Mouse (Mus musculus) induced T-regulatory cell, adult 2 months (primary cell): ENCODE measurements around the gene Gm10282.

Source experiments
- DNase-seq: peaks from one replicate; pipeline ENCODE4 v3.0.0-alpha.2; 2012; ENCODE audit warnings: low read depth

The Gm10282 gene

DNA sequence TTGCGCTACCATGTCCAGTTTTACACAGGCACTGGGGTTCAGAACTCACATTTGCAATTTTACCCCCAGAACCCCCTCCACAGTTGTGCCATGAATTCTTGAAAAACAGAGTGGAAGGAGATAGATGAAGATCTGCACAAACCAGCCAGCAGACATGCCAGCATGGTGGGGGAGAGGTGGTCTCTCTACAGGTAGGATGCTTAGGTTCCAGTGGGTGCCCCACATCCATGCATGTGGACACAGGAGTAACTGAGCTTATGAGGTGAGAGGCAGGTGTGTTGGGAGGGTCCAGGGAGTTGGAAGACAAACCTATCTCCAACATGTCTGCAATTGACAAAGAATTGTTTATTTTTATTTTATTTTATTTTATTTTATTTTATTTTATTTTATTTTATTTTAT, 6.1 kb downstream of the Gm10282 start:
- DNase-seq, result no peak

DNA sequence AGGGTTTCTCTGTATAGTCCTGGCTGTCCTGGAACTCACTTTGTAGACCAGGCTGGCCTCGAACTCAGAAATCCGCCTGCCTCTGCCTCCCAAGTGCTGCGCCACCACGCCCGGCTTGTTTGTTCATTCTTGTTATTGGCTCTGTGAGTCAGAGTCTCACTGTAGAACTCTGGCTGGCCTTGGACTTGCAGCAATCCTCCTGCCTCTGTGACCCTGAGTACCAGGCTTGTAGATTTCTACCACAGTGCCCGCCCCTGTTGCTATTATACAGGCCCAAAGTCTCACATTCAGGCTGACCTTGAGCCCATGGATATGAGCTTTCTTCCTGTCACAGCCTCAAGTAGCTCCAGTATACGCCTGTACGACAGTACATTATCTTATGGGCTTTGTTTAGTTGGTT, 8.5 kb downstream of the Gm10282 start:
- DNase-seq, result peak; percentile 29

DNA sequence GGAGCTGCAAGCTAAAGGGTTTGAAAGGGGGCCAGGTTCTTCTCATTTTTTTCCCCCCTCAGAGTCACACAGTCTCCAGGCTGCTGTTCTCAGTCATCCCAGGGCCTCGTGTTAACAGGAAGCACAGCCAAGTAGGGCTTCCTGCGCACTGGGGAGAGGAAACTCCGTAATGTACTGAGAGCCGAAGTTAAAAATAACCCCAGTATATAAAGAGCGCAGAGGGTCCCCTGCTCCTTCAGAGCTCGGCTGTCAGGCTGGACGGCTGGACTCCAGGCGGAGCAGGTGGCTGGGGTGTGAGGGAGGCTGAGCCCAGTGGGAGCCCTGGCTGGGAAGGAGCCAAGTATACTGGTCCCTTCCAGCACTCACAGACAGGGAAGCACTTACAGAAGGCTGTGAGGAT, 9.4 kb downstream of the Gm10282 start:
- DNase-seq, result peak; percentile 81

DNA sequence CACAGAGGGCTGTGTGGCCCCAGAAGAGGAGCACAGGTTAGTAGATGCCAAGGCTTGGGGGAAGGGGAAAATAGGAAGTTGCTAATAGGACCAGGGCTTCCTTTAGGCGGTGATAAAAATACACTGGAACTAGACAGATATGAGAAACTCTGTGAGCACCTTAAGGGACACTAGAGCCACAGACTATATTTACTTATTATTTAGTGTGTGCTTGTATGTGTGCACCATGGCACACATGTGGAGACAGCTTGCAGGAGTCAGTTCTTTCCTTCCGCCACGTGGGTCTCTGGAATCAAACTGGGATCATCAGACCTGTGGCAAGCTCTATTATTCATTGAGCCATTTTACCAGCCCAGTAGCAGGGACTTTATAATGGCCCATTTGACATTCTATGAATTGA, 9.9 kb downstream of the Gm10282 start:
- DNase-seq, result no peak

DNA sequence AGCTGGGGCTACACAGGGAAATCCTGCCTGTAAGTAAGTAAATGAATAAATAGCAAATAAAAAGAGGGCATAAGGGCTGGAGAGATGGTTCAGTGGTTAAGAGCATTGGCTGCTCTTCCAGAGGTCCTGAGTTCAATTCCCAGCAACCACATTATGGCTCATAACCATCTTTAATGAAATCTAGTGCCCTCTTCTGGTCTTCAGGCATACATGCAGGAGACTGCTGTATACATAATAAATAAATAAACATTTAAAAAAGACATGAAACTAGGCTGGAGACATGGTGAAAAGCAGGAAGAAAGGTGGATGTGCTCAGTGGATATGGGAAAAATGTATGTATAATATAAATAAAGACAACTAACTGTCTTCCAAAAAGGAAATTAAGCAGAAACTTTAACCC, 11.8 kb downstream of the Gm10282 start:
- no peak for DNase-seq

DNA sequence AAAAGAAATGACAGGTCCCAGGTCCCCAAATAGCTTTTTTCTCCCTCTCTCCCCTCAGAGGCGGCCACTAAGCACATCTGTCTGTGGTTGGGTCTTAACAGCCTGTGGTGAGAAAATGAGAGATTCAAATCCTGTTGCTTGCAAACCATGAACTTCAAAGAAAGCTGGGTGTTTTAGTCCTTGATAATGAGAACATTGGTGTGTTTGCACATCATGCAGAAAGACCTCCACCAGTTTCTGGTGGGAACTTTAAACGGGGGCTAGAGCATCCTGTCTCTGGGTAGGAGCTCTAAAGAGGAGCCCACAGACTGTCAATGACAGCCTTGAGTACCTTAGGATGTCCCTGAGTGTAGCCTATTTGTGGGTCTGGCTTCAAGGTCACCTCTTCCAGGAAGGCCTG, 14.0 kb downstream of the Gm10282 start:
- DNase-seq, result peak; percentile 71

DNA sequence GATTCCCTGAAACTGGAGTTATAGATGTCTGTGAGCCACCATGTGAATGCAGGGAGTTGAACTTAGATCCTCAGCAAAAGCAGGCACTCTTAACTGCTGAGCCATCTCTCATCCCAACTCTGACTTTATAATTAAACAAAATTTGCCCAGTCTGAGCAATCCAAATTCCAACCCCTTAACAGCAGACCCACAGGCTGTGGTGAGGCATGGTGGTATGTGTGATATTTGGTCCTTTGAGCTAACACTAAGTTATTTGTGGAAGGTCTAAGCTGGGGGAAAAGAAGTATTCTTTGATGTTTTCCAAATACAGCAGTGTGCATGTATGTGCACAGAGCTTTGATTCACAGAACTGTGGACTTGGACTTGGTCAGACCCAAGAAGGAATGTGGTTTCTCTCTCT, 16.0 kb downstream of the Gm10282 start:
- DNase-seq, result no peak

DNA sequence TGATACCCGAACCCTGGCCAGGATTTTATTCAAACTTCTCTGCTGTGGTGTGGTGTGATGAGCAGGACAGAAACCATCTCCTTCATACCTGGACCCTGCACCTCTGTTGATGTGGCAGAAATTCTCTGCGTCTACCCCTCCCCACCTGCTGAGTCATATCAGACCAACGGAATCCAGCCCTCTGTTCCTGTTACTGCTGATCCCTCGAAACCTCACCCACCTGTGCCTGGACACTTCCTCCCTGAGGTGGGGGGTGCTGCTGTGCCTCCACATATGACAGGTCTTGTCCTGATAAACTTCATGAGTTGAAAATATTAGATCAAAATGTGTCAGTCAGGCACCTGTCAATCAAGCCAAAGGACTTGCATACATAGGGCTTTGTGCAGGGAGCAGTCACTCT, 19.8 kb downstream of the Gm10282 start:
- DNase-seq, result peak; percentile 69

DNA sequence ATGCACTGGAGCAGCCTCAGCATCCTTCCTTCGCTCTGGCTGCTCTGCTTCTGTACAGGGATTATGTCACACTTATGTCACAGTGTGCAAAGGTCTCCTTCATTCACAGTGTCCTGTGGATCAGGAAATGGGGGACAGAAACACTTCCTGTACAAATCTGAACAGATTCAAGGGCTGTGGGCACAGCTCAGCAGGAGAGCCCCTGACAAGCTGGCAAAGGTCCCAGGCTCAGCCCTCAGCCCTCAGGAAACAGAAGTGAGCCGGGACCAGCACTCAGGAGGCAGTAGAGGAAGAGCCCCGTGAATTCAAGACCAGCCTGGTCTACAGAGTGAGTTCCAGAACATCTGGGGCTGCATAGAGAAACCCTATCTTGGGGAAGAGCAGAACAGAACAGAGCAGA, 23.4 kb downstream of the Gm10282 start:
- no peak for DNase-seq

DNA sequence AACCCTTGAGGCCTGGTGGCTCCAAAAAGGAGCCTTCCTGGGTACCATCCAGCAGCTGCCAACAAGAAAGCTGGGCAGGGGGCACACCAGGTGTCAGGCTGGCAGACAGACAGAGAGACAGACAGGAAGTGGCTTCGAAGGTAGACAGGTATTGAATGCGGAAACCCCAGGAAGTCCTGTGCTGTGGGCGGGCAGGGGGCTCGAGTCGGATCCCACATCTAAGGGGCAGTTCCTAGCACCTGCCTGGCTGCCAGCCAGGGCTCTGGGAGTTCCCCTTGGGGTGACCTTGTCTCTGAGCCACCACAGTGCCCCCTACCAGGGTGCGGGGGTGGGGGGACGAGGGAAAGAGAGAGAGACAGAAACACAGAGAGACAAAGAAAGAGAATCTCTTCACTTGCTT, 25.9 kb downstream of the Gm10282 start:
- peak; percentile 91 for DNase-seq

DNA sequence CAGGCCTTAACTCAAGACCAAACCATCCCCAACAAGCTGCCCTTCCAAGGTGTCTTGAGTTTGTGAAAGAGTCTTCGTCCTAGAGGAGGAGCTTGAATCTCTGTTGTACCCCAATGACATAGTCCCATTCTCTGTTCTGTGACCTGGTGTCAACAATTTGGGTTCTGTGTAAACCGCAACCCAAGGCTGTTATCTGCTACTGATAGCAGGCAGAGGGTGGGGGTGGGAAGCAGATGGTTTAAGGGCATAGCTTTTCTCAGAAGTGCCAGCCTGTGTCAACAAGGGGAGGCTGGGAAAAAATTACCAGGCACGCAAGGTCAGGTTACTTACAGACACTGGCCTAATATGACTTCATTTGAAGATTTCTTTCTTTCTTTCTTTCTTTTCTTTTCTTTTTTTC, 27.8 kb downstream of the Gm10282 start:
- peak; percentile 87 for DNase-seq

DNA sequence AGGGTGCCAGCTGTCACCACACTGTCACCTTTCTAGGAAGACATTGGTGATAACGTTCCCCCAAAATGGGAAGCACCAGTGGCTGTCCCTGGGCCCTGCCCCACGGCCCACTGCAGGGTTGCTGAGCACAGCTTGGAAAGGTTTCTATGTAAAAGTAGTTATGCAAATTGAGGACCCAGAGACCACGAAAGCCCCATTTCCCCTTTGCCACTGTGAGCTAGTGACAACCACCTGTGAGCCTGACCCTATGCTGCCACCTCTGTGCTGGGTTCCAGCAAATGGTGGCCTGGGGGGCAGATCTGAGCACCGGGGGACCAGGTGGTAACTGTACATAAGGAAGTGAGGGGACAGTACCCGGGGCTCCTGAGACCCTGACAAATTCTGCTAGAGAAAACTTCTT, 31.3 kb downstream of the Gm10282 start:
- peak; percentile 66 for DNase-seq

DNA sequence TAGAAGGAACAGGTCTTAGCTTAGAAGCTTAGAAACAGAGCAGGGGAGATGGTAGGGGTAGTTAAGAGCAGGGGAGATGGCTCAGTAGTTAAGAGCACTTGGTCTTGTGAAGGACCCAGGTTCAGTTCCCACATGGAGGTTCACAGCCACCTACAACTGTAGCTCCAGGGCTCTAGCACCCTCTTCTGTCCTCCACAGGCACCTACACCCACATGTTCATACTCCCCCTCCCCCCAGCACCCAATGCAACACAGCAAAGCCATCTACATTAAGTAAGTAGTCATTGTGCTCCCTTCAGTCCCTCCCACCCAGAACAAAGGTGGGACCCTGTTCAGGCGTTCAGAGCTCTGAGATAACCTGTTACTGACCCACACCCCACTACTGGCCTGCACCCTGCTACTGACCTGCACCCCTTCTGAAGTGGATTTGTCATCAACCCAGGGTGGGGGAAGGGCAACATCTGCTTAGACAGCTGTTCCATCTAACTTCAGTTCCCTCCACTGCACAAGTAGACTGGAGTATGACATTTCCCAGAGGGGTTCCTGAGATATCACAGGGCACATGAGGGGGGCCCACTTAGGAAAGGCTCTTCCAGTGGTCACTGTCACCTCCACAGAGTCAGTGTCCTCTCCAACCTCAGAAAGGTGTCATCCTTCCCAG, 31.8 kb downstream of the Gm10282 start:
- peak; percentile 53 for DNase-seq

DNA sequence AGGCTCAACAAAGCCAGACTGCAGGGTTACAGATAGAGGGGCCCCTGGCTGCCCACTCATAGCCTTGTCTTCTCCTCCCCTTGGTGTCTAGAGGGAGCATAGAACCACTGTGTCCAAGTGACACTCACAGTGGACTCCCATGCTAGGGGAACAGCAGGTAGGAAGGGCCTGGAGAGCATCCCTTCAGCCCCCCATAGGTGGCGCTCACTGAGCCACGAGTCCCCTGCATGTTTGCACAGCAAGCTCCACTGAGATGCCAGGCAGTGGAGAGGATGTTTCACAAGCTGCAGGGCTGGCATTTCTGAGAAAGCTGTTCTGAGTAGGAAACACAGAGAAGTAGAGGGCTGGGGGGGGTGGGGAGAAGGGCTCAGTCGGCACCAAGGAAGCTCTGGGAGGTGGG, 32.7 kb downstream of the Gm10282 start:
- peak; percentile 89 for DNase-seq

DNA sequence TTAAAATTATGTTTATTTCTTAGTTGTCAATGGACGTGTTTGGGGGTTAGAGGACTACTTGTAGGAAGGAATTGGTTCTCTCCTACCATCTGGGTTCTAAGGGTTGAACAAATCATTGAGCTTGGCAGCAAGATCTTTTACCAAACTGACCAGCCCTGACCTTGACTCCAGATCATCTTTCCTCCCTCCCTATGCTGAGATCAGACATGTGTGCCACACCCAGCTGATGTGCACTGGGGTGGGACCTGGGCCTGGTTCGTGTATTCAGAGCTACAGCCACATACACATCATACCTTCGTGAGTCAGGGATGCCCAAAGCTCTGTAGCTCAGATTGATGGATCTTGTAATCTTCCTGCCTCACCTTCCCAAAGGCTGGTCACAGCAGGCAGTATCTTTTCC, 33.4 kb downstream of the Gm10282 start:
- no peak for DNase-seq

DNA sequence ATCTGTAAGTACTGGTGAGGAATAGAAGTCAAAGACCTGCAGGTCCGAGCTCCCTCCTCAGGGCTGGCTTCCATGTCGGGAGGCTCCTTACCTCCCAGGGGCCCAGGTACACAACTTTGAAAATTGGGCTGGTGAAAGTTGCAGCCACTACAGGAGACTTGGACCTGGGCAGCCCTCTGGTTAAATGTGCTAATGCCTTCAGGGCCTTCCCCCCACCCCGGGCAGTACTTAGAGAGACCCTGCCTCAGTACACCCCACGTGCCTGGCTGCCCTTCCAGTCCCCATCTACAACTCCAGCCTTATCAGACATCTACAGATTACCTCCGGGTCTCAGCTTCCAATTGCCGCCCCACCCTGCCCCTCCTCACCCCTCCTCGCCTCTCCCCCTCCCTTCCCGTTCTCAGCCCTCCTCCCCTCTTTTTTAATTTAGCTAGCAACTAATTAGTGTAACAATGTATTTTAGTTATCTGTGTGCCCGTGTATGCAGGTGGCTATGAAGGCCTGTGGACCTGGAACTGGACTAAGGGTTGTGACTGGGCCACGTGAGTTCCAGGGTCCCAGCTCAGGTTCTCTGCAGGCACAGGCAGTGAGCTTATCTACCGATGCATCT, 33.9 kb downstream of the Gm10282 start:
- no peak for DNase-seq

DNA sequence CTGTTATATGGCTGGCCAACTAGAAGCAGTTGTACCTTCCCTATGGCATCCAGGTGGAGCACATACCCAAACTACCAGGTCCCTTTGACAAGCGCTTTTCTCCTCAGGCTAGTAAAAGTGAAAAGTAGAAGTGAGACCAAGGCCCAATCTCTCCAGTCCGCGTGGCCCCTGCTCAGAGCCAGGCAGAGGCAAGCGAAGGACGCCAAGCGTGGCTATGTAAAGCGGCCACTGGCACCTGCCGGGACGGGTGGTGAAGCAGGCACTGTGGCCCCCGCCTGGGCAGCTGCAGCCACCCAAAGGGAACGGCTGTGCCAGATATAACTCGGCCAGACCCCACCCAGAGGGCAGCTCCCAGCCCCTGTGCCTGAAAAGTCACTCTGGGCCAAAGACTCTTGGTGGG, 34.5 kb downstream of the Gm10282 start:
- no peak for DNase-seq

DNA sequence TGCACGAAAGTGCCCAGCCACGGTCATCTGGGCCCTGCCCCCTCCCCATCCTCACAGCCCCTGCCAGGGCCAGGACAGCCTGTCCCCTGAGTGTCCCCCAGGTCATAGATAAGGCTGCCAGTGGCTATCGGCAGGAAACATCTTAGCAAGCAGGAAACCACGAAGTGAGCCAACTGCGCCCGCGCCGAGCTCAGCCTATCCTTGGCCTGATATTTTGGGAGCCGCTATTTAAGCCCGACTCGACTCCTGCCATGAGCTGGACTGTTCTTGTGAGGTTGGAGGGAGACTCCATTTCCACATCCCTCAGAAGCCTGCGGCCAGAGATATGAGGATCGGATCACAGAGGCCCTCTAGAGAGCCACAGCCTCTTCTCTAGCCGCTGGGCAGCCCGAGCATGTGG, 36.7 kb downstream of the Gm10282 start:
- DNase-seq, result peak; percentile 56

DNA sequence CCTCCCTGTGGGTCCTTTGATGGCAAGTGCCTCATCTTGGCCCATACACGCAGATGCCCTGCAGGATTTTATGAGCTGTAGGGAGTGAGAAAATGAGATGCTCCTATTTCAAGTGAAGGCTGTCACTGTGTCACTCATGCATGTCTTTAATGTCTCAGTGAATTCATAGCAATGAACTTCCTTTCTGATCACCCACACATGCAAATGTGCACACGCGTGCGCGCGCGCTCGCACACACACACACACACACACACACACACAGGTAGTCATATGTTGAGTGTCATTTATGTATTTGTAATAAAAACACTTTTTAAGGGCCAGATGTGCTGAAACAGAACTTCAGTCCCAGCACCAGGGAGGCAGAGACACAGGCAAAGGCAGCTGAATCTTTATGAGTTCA, 38.0 kb downstream of the Gm10282 start:
- no peak for DNase-seq

DNA sequence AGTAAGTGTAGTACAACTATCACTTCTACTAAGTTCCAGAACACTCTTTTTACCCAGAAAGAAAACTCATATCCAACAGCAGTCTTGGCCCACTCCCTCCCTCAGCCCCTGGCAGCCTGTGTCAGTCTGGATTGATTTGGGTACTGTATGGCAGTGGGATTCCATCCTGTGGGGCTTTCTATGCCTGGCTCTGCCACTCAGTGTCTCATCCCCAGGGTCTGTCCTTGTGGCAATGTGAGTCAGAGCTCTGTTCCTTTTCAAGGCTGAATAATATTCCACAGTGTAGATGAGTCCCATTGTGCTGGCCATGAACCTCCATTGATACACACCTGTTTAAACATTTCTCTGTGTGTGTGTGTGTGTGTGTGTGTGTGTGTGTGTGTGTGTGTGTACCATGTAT, 38.4 kb downstream of the Gm10282 start:
- no peak for DNase-seq

DNA sequence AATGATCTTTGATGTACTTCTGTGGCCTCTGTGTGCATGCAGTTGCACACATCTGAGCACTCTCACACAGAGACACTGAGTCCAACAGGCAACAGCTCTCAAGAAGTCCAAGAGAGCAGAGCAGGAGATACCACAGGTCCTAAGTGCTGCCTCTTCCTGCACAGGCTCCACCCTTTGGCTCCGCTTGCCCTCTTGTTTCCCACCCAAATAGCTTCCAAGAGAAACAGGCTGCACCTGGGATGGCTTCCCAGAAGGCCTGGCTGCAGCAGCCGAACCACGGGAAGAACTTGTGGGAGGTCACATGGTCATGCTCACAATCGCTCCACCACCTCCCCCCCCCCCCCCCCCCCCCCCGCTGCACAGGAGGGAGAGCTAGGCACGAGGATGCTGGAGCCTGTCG, 39.7 kb downstream of the Gm10282 start:
- DNase-seq, result no peak

DNA sequence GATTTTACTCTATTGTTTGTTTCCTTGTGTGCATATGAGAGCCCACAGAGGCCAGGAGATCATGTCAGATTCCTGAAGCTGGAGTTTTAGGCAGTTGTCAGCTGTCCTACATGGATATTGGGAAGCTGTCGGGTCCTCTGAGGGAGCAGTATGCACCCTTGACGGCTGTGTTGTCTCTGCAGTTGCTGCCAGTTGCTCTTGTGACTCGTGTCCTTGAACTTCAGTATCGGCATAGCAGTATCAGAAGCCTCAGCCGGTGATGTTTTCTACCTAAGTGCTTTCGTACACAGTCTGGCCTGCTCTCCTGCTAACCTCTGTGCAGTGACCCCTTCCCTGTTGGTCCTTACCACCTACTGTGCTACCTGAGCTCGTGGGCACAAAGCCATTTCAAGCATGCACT, 41.6 kb downstream of the Gm10282 start:
- DNase-seq, result no peak

DNA sequence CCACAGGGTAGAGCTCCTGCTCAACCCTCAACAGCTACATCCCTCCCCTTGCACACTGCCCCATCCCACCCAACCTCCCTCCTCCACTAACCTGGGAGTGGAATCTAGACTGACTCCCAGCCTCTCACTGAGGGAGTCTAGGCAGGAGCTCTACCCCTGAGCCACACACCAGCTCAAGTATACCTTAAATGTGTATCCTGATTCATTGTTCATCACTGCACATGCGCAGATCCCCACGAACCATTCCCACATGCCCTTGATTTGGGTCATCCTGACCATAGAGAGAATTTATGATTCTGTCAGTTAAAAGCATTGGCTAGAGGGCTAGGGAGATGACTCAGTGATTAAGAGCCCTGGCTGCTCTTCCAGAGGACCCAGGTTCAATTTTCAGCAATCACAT, 42.3 kb downstream of the Gm10282 start:
- no peak for DNase-seq

DNA sequence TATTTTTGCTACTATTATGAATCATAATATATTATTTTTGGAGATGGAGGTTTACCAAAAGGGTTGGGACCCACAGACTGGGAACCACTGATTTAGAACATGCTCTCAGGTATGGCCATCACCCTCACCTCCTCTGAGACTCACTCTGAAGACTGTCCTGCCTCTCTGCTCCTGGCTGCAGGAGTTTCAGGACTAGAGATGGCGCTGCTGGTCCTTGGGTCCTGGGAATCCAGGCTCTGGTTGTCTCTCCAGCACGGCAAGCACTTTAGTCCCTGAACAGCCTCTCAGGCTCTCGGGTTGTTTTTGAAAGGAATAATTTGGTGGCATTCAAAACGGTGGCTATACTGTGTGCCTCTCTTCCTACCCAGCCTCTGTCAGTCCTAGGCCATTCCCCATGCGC, 43.2 kb downstream of the Gm10282 start:
- no peak for DNase-seq
